Mouse (Mus musculus): ENCODE data around the gene Glp2r.

GRCm38 (mm10) chr11:67811535-67811934 is 40.6 kb upstream of the Glp2r start:
- TF ChIP-seq EP300 (IDR thresholded peaks at IDR 0.05; ENCODE audit: insufficient read depth, low read depth, low read length) (no peak), CTCF (IDR thresholded peaks at IDR 0.05; ENCODE audit: low read depth, low read length) (no peak)
